Mouse (Mus musculus): Measurements from ENCODE around the gene Tob2.
A peak's percentile ranks its signal among the peaks of the same experiment; 100 is the strongest.

Tob2 gene

DNA sequence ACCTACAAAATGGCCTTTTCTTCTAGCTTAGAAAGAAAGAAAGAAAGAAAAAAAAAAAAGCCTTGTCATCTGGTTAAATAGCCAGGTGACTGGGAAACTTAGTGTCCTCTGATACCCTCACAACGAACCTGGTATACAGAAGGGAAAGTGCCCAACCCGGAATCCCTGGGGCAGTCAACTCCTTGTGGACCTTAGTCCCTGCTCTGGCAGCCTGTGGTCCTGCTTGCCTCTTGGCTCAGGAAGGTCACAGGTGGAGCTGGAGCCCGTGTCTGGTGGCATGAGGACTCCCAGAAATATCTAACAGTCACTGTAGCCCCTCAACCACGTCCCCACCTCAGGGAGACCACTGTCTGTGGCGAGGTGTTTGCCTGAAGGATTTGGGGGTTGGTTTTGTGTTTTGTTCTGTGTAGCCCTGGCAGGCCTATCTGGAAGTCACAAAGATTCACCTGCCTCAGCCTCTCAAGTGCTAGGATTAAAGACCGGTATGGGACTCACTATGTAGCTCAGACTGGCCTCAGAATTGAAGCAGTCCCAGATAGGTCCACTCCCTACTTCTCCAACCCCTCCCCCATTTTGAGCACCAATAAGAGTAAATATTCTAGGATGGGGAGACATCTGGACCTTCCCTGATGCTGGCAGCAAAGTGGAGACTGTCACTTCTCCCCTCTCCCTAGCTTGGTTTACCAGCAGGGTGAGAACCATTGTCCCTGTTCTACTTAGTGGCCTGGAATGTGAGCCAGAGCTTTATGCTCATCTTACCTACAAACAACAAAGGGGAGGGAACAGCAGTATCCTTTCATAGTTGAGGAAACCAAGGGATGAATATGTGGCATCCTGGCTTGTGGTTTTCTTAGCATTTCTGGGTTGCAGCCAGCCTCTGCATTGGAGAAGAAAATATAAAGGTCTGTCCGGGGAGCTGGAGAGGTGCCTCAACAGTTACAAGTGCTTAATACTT lies 21.4 kb downstream of the Tob2 start:
- DNase-seq (ENCODE audit: low spot score), result no peak

- DNase-seq (ENCODE audit: low spot score), result peak; percentile 46
Observed at GRCm38 (mm10) chr15:81836124-81836821, 22.3 kb downstream of the Tob2 start.

GRCm38 (mm10) chr15:81835007-81835880 lies 23.4 kb downstream of the Tob2 start:
- no peak for DNase-seq (ENCODE audit: low spot score)

GRCm38 (mm10) chr15:81834171-81834841 lies 24.3 kb downstream of the Tob2 start:
- no peak for DNase-seq (ENCODE audit: low spot score)

DNA sequence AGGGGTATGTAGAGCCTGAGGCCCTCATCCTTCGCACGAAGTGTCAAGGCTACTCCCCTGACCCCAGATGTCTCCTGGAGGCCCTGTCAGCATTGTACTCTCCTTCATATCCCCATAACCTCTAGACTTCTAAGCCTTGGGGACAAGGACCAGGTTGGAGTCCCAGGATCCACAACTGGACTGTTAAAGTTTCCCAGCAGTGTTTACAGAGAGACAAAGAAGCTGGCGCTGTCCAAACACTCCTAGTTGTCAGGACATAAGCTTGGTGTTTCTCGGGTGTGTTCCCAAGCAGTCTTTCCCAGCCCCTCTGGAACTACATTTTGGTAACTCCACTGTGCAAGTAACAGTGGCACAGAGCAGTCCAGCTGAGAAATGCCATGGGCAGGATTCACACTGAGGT lies 25.1 kb downstream of the Tob2 start:
- DNase-seq (ENCODE audit: low spot score), result no peak

GRCm38 (mm10) chr15:81832219-81832618 lies 26.4 kb downstream of the Tob2 start:
- DNase-seq (ENCODE audit: low spot score), result no peak

DNA sequence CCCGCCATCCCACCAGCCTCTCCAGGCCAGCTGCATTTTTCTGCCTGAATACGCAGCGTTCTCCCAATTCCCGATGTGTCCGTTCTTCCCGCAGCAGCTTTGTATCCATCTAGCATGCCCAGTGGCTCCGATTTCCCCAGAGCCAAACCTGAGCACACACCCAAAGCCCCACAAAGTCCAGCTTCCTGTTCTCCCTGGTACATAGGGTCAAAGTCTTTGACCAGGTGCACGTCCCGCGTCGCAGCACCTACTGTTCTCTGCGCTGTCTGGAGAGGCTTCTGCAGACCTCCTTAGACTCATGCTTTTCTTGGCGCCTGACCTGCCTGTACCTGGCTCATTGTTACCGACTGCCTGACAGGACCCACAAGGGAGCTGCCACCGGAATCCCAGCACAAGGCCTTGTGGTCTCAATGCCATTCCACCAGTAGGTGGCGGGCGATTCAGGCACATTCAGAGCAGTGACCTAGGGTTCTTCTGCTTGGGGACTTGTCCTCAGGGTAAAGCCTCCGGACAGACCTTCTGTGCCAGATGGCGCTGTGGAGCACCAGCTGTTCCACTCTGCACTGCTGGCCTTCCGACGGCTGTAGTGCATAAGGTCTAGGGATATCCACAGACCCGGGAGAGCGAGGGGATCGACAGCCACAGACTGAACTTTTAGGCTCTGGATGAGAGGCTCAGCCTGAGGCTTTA lies 27.3 kb downstream of the Tob2 start:
- DNase-seq (ENCODE audit: low spot score), result peak; percentile 73

DNA sequence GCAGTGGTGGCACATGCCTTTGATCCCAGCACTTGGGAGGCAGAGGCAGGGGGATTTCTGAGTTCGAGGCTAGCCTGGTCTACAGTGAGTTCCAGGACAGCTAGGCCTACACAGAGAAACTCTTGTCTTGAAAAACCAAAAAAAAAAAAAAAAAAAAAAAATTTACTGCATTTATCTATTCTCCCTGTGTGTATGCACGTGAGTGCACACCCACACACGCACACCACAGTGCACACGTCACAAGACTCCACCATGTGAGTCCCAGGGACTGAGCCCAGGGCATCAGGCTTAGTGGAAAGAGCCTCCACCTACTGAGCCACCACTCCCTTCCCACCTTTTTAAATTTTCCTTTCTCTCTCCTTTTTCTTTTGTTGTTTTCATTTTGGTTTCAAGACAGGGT lies 28.1 kb downstream of the Tob2 start:
- no peak for DNase-seq (ENCODE audit: low spot score)

DNA sequence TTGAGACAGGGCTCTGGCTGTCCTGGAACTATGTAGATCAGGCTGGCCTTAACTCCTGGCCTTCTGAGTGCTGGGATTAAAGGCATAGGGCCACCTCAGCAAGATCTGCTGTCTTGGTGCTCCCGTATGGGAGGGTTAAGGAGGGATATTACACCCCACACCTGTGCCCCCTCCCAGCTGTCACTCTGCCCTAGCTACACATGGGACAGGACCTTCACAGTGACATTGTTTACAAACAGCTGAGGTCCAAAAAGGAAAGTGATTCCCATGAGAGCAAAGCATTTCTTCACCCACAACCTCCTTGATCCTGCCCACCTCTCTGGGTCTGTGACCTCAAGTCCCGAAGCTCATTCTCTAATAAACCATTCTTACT lies 29.4 kb downstream of the Tob2 start:
- no peak for DNase-seq (ENCODE audit: low spot score)

- no peak for DNase-seq (ENCODE audit: low spot score)
Observed at GRCm38 (mm10) chr15:81828426-81829207, 30.0 kb downstream of the Tob2 start.

DNA sequence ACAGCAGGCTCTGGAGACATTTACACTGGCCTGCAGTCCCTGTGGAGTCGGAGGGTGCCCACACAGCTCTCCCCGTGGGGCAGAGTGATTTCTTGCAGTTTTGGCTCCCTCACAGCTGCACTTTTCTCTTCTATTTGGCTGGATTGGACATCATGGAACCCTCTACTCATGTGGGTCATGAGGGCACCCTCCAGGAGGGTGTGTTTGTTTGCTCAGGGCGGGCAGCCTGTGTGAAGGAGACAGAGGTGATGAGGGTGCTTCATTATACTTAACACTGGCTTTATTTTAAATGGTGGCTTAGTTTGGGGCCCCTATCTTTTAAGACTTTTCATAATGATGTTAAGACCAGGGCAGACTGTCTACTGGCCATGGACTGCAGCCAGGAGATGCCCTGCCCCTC lies 33.8 kb downstream of the Tob2 start:
- DNase-seq (ENCODE audit: low spot score), result no peak

DNA sequence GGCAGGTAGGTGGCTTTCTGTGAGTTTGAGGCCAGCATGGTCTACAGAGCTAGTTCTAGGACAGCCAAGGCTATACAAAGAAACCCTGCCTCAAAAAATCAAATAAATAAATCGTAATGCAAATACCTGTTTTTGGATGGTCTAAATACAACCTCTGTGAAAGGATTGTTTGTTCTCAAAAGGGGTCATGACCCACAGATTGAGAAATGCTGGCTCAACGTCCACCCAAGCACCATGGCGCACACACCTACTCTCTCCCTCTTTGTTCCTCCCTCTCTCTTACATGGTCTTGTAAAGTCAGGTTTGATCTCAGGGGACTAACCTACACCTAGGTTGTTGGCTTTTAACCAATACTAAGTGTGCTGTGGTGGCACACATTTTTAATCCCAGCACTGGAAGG lies 36.0 kb downstream of the Tob2 start:
- DNase-seq (ENCODE audit: low spot score), result no peak

- no peak for DNase-seq (ENCODE audit: low spot score)
Observed at GRCm38 (mm10) chr15:81818404-81818803, 40.2 kb downstream of the Tob2 start.

DNA sequence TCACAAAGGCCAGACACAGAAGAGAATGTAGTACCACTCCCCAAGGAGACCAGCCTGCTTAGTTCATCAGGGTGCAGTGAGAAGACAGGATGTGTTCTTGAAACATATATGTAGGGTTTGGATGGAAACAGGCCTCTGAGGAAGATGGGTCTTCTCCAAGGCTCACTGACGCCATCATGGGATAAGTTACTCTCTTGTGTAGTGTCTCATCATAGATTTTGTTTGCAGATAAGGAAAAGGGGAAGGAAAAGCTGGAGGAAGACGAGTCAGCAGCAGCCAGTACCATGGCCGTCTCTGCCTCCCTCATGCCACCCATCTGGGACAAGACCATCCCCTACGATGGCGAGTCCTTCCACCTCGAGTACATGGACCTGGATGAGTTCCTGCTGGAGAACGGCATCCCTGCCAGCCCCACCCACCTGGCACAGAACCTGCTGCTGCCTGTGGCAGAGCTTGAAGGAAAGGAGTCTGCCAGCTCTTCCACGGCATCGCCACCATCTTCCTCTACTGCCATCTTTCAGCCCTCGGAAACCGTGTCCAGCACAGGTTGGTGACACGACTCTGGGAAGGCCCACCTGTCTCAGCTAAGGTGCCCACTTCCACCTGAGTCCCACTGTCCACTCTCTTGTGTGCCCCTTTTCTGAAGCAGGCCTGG lies 43.8 kb downstream of the Tob2 start:
- no peak for DNase-seq (ENCODE audit: low spot score)

- no peak for DNase-seq (ENCODE audit: low spot score)
Observed at GRCm38 (mm10) chr15:81813986-81814705, 44.5 kb downstream of the Tob2 start.

DNA sequence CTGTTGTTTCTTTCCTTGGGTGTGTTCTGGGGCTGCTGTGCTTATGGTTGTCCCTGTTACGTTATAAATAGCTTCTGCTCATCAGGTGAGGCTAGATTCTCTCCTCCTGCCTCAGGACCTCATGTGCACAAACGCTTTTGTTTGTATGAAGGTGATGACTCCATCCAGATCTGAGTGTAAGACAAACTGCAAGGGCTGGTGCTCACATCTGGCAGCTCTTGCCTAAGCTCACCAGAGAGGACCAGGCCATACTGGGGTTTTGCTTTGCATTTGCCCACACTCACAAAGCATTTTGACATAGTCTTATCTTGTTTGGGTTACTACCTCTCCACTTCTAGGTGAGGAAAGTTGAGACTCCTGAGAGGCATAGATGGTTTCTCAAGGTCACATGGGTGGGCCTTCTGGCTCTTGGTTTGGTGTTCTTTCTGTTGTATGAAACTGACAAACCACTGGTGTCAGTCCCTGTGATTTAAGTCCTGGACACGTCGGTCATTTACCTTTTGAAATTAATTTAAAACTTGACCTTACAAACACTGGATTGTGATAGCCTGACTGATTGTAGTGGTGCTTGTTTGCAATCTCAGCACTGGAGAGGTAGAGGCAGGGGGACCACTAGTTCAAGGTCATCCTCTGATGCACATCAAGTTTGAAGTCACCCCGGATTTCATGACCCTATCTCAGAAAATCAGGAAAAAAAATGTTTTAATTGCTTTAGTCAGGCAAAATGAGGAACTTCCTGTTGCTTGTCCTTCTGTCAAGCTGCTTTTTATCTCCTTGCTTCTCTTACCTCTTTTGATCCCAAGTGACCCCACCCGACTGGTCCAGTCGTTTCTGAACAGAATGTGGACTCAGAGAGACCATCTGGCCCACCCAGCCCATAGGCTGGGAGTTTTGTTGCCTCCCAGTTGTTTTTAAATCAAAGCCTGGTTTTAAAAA lies 45.6 kb downstream of the Tob2 start:
- no peak for DNase-seq (ENCODE audit: low spot score)

- no peak for DNase-seq (ENCODE audit: low spot score)
Observed at GRCm38 (mm10) chr15:81812287-81812686, 46.3 kb downstream of the Tob2 start.

GRCm38 (mm10) chr15:81811599-81811996 lies 47.0 kb downstream of the Tob2 start:
- DNase-seq (ENCODE audit: low spot score), result no peak
